Mouse (Mus musculus): ENCODE results near the gene Slc43a1.

DNA sequence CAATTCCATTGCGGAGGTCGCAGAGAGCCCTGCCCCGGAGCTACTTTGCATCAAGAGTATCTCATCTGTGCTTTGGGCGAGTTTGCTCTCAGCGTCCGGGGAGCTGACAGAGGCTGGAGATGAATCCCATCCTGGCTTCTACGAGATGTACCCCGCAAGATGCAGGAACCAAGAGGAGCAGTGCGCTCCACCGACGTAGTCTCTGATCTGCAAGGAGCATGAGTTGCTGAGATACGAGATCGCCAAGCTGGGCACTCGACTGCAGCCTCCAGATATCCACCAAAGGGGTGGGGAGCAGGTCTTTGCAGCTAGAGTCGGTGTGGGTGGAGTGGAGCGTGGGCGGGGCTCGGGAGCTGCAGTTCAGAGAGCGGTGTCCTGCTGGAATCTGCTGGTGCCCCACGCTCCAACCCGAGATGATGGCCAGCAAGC is 40.1 kb upstream of the Slc43a1 start, which contains the start of gene Ube2l6:
- TF ChIP-seq CTCF (IDR thresholded peaks at IDR 0.05; ENCODE audit: control insufficient read depth, insufficient read depth, low read length): no peak
- peak; percentile 84; the same call in 1 of the 2 replicates for TF ChIP-seq POLR2A (IDR thresholded peaks at IDR 0.05; ENCODE audit: borderline replicate concordance, control insufficient read depth, low read depth, low read length)
